Mouse (Mus musculus): Measurements from ENCODE around the gene Agap3.
A peak's percentile ranks its signal among the peaks of the same experiment; 100 is the strongest.

The Agap3 gene

GRCm38 (mm10) chr5:24428596-24428995 lies 23.4 kb upstream of the Agap3 start:
- DNase-seq (ENCODE audit: inconsistent ontology term): no peak

GRCm38 (mm10) chr5:24433993-24434392 lies 18.0 kb upstream of the Agap3 start:
- DNase-seq (ENCODE audit: inconsistent ontology term): no peak

GRCm38 (mm10) chr5:24441187-24441586 lies 10.8 kb upstream of the Agap3 start:
- no peak for DNase-seq (ENCODE audit: inconsistent ontology term)

- DNase-seq (ENCODE audit: inconsistent ontology term): no peak
Observed at GRCm38 (mm10) chr5:24442029-24442428, 9.9 kb upstream of the Agap3 start.

GRCm38 (mm10) chr5:24443204-24443603 lies 8.8 kb upstream of the Agap3 start:
- DNase-seq (ENCODE audit: inconsistent ontology term): no peak

GRCm38 (mm10) chr5:24443927-24444326 lies 8.1 kb upstream of the Agap3 start:
- no peak for DNase-seq (ENCODE audit: inconsistent ontology term)

- peak; percentile 96 for DNase-seq (ENCODE audit: inconsistent ontology term)
Observed at GRCm38 (mm10) chr5:24444746-24445427, 7.1 kb upstream of the Agap3 start, which contains the start of gene Fastk. Gene Fastk (minus strand): TSS chr5:24445287.

GRCm38 (mm10) chr5:24445428-24446080 lies 6.4 kb upstream of the Agap3 start:
- no peak for DNase-seq (ENCODE audit: inconsistent ontology term)

- no peak for DNase-seq (ENCODE audit: inconsistent ontology term)
Observed at GRCm38 (mm10) chr5:24446630-24447029, 5.3 kb upstream of the Agap3 start.

GRCm38 (mm10) chr5:24447624-24448298 lies 4.2 kb upstream of the Agap3 start, which contains the start of gene Tmub1:
Gene Tmub1 (minus strand): TSS chr5:24447854.
- DNase-seq (ENCODE audit: inconsistent ontology term): peak; percentile 79

GRCm38 (mm10) chr5:24451264-24452029 lies 530 bp upstream of the Agap3 start:
- peak; percentile 94 for DNase-seq (ENCODE audit: inconsistent ontology term)

GRCm38 (mm10) chr5:24452691-24453233 lies 785 bp downstream of the Agap3 start:
- peak; percentile 47 for DNase-seq (ENCODE audit: inconsistent ontology term)

- DNase-seq (ENCODE audit: inconsistent ontology term): peak; percentile 47
Observed at GRCm38 (mm10) chr5:24453283-24453984, 1.5 kb downstream of the Agap3 start.

GRCm38 (mm10) chr5:24453985-24454303 lies 2.0 kb downstream of the Agap3 start:
- DNase-seq (ENCODE audit: inconsistent ontology term): no peak

GRCm38 (mm10) chr5:24455076-24455475 lies 3.1 kb downstream of the Agap3 start:
- peak; percentile 38 for DNase-seq (ENCODE audit: inconsistent ontology term)

GRCm38 (mm10) chr5:24455613-24456012 lies 3.6 kb downstream of the Agap3 start:
- no peak for DNase-seq (ENCODE audit: inconsistent ontology term)

- no peak for DNase-seq (ENCODE audit: inconsistent ontology term)
Observed at GRCm38 (mm10) chr5:24466762-24467161, 14.8 kb downstream of the Agap3 start.

- no peak for DNase-seq (ENCODE audit: inconsistent ontology term)
Observed at GRCm38 (mm10) chr5:24470600-24470999, 18.6 kb downstream of the Agap3 start.

GRCm38 (mm10) chr5:24472884-24473619 lies 21.1 kb downstream of the Agap3 start:
- DNase-seq (ENCODE audit: inconsistent ontology term): no peak

- DNase-seq (ENCODE audit: inconsistent ontology term): no peak
Observed at GRCm38 (mm10) chr5:24474025-24474722, 22.2 kb downstream of the Agap3 start.
